Mouse (Mus musculus) midbrain, embryonic 16.5 days (tissue): Measurements from ENCODE around the gene Slc35e1. TPM values are rescaled to one million over a fixed set of nuclear protein-coding genes. Genes with fewer than 3 reads are reported as not detected.
A peak's percentile ranks its signal among the peaks of the same experiment; 100 is the strongest.

ENCODE experiments used
- ATAC-seq: fragments of 200-750 bp; cut with Nextera tagmentation; 2 replicates; pipeline ENCODE4 v1.8.0; 2017; ENCODE audit warnings: moderate TSS enrichment
- H3K27ac ChIP-seq: fragments of 300-500 bp; sonication (generic); 2 replicates; pipeline ENCODE4 v1.5.1; 2014; ENCODE audit warnings: mild to moderate bottlenecking, low read length, mixed read lengths
- H3K27me3 ChIP-seq: fragments of 300-500 bp; sonication (generic); 2 replicates; pipeline ENCODE4 v1.6.1; 2014; ENCODE audit warnings: low read depth, low read length, mixed read lengths; ENCODE audit not compliant: control insufficient read depth, insufficient read depth
- H3K36me3 ChIP-seq: fragments of 300-500 bp; sonication (generic); 2 replicates; pipeline ENCODE4 v1.6.1; 2014; ENCODE audit warnings: mild to moderate bottlenecking, low read length, moderate library complexity, mixed read lengths; ENCODE audit not compliant: control insufficient read depth, insufficient read depth
- H3K4me1 ChIP-seq: fragments of 300-500 bp; sonication (generic); 2 replicates; pipeline ENCODE4 v1.6.1; 2014; ENCODE audit warnings: mild to moderate bottlenecking, low read length, mixed read lengths; ENCODE audit not compliant: control insufficient read depth, insufficient read depth
- H3K4me2 ChIP-seq: fragments of 300-500 bp; sonication (generic); 2 replicates; pipeline ENCODE4 v1.6.1; 2014; ENCODE audit warnings: mild to moderate bottlenecking, low read length, mixed read lengths
- H3K4me3 ChIP-seq: fragments of 300-500 bp; sonication (generic); 2 replicates; pipeline ENCODE4 v1.5.1; 2014; ENCODE audit warnings: low read depth, mild to moderate bottlenecking, low read length, moderate library complexity, mixed read lengths
- H3K9ac ChIP-seq: fragments of 300-500 bp; sonication (generic); 2 replicates; pipeline ENCODE4 v1.6.1; 2014; ENCODE audit warnings: low read depth, low read length, mixed read lengths
- H3K9me3 ChIP-seq: fragments of 300-500 bp; sonication (generic); replicated peaks from 2 replicates; pipeline ENCODE4 v1.6.1; 2014; ENCODE audit warnings: mild to moderate bottlenecking, low read length, mixed read lengths; ENCODE audit not compliant: control insufficient read depth, poor library complexity, severe bottlenecking
- WGBS: fragments of 180-500 bp; shearing (Covaris S2); extraction: QIAGEN DNeasy Blood & Tissue Kit; methylation state at CpG from one replicate; pipeline ENCODE4 v1.1.7; 2014; 5-methylcytosine and 5-hydroxymethylcytosine counted together
- microRNA-seq: library from miRNA; unstranded; fragments of <30 nt; microRNA quantifications from one replicate; pipeline ENCODE4, GENCODE M21; 2017
- polyA plus RNA-seq: library from polyadenylated mRNA; unstranded; fragments of >200 nt; fragmentation: Nextera tagmentation; extraction: Ambion mirVana; gene quantifications from 2 replicates; pipeline ENCODE4 v1.2.1, GENCODE M21; 2015

Slc35e1 gene
- polyA plus RNA-seq, 1 experiment from 2014 or later = 8.2 TPM

DNA sequence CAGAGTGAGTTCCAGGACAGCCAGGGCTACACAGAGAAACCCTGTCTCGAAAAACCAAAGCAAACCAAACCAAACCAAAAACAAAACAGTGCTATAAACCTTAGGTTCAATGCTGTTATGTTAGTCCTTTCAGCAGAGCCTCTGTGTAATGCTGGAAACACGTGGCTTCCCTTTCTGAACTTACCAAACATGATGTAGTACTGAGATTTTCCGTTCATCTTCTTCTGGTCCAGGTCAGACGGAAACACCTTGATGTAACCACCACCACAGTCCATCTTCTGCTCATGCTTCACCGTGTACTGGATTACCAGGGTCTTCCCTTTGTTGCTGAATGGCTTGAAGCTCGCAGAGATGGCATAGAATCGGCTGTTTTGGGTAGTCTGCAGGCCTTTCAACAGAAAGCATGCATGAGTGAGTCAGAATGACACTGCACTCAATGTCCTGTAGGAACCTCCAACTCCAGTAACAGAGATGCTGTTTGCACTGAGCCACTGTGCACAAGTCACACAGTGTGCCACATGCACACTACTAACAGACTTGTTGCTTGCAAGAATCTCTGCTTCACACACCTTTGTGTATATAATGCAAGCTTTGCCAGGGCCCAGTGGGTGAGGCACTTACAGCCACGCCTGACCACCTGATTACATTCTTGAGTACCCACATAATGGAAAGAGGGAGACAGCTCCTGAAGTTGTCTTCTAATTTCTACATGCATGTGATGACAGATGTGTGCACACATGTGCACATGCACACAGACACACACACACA, 54.0 kb downstream of the Slc35e1 start:
- Histone ChIP-seq H3K4me3 (no peak overlapping the region), H3K27me3 (no peaks in the 10 kb centered on the region), H3K9ac (no peak overlapping the region), H3K9me3 (no peaks in the 10 kb centered on the region), H3K4me2 (no peak overlapping the region), H3K36me3 (no peaks in the 10 kb centered on the region), H3K27ac (no peak overlapping the region), H3K4me1 (no peaks in the 10 kb centered on the region; the same call in 1 of the 2 replicates)
- WGBS = 64% methylated on average over 8 of the region's 8 CpGs
- ATAC-seq = no peak

DNA sequence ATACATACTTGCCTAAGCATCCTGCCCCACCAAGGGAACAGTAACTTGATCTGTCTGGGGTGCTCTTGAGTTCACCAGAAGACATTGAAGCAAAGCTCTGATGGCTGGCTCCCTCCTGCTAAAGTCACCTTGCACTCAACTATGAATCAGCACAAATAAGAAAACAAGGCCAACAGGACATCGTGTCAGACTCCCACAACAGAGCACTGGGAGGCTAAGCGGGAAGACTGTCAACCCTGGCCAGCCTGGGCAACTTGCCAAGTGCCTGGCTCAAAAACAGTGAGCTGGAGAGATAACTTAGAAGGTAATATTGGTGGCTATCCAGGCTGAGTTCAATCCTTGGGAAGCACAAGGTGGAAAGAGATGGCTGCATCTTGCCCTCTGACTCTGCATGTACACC, 57.5 kb downstream of the Slc35e1 start:
- Histone ChIP-seq H3K4me3 (no peak overlapping the region), H3K9ac (no peak overlapping the region), H3K4me2 (no peak overlapping the region), H3K4me1 (no peaks in the 10 kb centered on the region), H3K27me3 (no peaks in the 10 kb centered on the region), H3K9me3 (no peaks in the 10 kb centered on the region), H3K36me3 (no peaks in the 10 kb centered on the region), H3K27ac (no peak overlapping the region)
- ATAC-seq = no peak
- 43% methylated on average over 2 of the region's 2 CpGs for WGBS

Small RNAs within 50 kb of the gene (microRNA-seq; reads per million reads assigned to microRNA genes)
- gene Gm28019 (not detected), gene Mir7068 (1.7 reads per million, percentile 2 among the genes with 10 or more reads in this experiment)

Other genes starting within 250 kb of the Slc35e1 start
- 9.7 and 11.3 TPM in 2 replicates for gene Gm10282, start 187.4 kb downstream of the Slc35e1 start, polyA plus RNA-seq
- 3.6 and 4.0 TPM in 2 replicates for gene Klf2, start 173.6 kb downstream of the Slc35e1 start, polyA plus RNA-seq
- 56.4 and 57.9 TPM in 2 replicates for gene Eps15l1, start 71.2 kb downstream of the Slc35e1 start, polyA plus RNA-seq
- gene Calr3, start 48.7 kb downstream of the Slc35e1 start, polyA plus RNA-seq = 1.0 and 1.2 TPM in 2 replicates
- gene 1700030K09Rik, start 48.7 kb downstream of the Slc35e1 start, polyA plus RNA-seq = 17.5 and 20.2 TPM in 2 replicates
- gene Cherp, start 17.4 kb downstream of the Slc35e1 start, polyA plus RNA-seq = 55.3 and 55.7 TPM in 2 replicates
- 16.7 and 17.8 TPM in 2 replicates for gene Med26, start 55.7 kb upstream of the Slc35e1 start, polyA plus RNA-seq
- gene Smim7, start 78.5 kb upstream of the Slc35e1 start, polyA plus RNA-seq = 132 and 137 TPM in 2 replicates
- gene Tmem38a, start 79.4 kb upstream of the Slc35e1 start, polyA plus RNA-seq = 24.8 and 32.3 TPM in 2 replicates
- gene Nwd1, start 154.1 kb upstream of the Slc35e1 start, polyA plus RNA-seq = 1.4 and 2.5 TPM in 2 replicates
- gene Sin3b, start 230.7 kb upstream of the Slc35e1 start, polyA plus RNA-seq = 173 and 175 TPM in 2 replicates